Mouse (Mus musculus) CD4-positive naive resting alpha-beta T cell, adult 57 days (primary cell): Measurements from ENCODE around the gene Spop. TPM values are rescaled to one million over a fixed set of nuclear protein-coding genes. Genes with fewer than 3 reads are reported as not detected.

Experiments used
- total RNA-seq: library from RNA; stranded (reverse); gene quantifications from one replicate; pipeline ENCODE4 v1.2.4, GENCODE M21; 2023

The Spop gene
- 98.4 TPM for total RNA-seq

GRCm38 (mm10) chr11:95413641-95414535 lies at the start of gene Spop:
TSS of gene Spop (plus strand) at chr11:95414080.

DNA sequence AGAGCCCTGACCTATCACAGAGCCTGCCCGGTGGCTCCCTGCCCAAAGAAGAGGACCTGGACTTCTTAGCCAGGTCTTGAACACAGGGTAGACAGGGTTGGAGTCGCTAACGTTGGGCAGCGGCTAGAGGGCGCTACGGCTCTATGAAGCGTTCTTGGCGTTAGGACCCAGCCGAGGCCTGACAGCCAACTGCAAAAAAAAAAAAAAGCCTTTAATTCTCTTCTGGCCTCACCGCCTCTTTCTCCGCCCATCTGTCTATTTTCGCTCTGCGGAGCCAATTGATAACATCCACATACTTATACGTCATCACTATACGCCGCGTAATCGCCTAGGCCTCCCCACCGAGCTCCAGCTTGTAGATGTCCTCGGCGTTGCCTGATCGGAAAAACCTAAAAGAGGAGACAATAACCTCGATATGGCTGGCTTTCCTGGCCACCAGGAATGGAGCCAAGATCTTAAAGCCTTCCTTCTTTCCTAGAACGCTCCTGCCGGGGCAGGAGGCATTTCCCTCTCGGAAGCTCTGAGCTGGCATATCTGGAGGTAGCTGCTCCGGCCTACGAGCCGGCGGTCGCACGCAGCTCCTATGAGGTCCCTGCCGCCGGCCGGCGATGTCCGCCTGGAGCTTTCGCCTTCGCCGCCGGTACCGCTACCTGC lies 29.4 kb upstream of the Spop start, which contains the start of gene Slc35b1:
Gene Slc35b1 (plus strand): TSS at position 374 of the 654 bp plus-strand sequence.

GRCm38 (mm10) chr11:95514298-95514861 lies 100.5 kb downstream of the Spop start, which contains the start of gene Nxph3:
TSS of gene Nxph3 (minus strand) at chr11:95514570.

Other genes with a start within 250 kb of the Spop start
- gene Tac4, start 152.6 kb upstream of the Spop start, total RNA-seq, result not detected
- 112 TPM for gene Kat7, start 103.8 kb upstream of the Spop start, total RNA-seq
- gene Fam117a, start 77.1 kb upstream of the Spop start, total RNA-seq, result 82.5 TPM
- 63.4 TPM for gene Slc35b1, start 29.4 kb upstream of the Spop start, total RNA-seq
- not detected for gene Nxph3, start 100.5 kb downstream of the Spop start, total RNA-seq
- not detected for gene Ngfr, start 173.7 kb downstream of the Spop start, total RNA-seq